Mouse (Mus musculus): ENCODE data around the gene Tsc1. TPM values are rescaled to one million over a fixed set of nuclear protein-coding genes. Genes with fewer than 3 reads are reported as not detected.

Gene Tsc1
- total RNA-seq, 2 experiments from 2014 or later: 18.5 to 21.3 TPM

- DNase-seq (ENCODE audit: low spot score in 2 of 2): no peak
Observed at GRCm38 (mm10) chr2:28613599-28613998, 27.4 kb upstream of the Tsc1 start.

DNA sequence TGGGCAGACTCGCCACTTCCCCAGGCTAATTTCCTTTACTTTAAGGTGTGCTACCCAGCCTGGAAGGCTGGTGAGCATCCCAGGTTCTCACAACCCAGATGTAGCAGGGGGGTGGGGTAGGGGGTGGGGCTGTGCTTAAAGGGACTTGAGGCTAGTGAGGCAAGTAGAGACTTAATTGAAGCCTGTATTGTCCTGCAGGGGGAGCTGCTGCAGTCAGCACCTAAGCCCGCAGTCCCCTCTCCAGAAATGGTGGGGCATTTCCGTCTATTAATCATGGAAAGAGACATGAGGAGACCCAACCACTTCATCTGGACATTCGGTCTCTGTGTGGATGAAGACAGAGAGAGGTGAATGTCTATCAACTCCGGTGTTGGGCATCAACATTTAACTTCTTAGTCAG is 24.7 kb upstream of the Tsc1 start:
- no peak for DNase-seq (ENCODE audit: low spot score in 2 of 2)

DNA sequence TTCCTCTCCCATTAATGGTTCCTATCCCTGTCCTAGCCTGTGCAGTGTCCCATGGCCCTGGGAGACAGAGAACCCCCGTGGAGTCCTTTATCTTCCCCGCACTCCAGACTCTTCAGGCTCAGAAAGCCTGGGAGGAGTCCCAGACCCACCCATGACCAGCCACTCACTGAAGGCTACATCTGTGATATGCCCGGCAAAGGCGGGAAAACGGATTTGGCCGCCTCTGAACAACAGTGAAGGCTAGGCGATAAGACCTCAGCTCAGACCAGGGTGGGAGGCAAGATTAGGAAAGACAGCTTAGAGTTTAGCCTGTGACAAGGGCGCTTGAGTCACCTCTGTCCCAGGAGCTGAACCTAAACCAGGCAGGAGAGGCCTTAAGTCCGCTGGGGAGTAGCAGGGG is 24.2 kb upstream of the Tsc1 start:
- DNase-seq (ENCODE audit: low spot score in 2 of 2): no peak

DNA sequence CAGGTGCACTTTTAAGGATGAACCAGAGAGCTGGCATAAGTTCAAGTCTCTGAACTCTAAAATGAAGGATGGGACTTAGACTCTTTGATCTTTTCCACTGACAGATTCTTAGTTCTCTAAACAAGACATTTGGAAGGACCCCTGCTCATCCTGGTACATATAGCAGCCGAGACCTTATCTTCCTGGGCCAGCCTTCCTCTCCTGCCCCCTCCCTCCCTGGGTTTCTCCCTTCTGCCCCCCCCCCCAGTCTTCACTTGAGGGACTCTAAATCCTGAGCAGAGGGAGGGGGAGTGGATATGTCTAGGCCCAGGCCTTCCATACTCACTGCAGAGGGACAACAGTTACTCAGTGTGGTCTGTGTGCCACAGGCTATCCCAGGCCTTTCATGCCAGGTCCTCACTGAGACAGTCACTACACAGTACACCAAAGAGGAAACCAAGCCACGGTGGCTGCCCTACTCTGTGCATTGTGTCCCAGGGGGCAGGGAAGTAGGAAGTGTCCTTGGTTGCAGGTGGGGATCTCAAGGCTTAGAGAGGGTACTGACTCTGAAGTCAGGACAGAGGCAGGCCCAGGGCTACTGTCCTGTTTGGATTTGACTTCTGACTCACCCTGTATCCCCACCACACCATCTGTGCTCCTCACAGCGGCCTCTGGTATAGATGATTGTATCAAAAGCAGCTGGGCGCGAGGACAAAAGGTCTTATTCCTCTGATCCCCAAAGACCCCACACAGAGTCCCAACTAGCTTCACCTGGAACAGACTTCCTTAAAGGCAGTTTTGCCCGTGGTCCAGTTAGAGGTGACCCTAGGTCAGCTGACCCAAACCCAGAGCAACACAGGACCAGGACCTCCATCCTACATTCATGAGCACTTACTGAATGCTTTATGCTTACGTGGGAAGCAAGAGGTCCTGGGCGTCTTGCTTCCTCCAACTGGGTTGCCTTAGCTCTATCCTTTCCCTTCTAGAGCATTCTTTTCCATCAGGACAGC is 23.2 kb upstream of the Tsc1 start:
- no peak for DNase-seq (ENCODE audit: low spot score in 2 of 2)

- no peak for DNase-seq (ENCODE audit: low spot score in 2 of 2)
Observed at GRCm38 (mm10) chr2:28618777-28619336, 22.2 kb upstream of the Tsc1 start.

GRCm38 (mm10) chr2:28619369-28619768 is 21.7 kb upstream of the Tsc1 start:
- no peak for DNase-seq (ENCODE audit: low spot score in 2 of 2)

DNA sequence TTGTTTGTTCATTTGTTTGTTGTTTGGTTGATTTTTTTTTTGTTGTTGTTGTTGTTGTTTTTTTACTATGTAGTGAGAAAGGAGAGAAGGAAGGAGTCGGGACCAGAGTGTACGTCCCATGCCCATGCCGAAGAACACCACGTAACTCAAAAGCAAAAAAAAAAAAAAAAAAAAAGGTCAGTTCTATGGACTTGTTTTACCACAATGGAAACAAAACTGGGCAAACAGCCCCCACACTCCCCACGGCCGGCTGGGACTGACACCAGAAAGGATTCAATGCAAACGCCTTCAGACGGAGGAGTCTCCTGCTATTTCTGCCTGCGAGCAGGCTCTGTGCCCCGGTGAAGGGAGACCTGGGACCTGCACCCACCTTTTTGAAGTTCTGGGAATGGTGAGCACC is 20.5 kb upstream of the Tsc1 start:
- DNase-seq (ENCODE audit: low spot score in 2 of 2): no peak

GRCm38 (mm10) chr2:28621111-28621510 is 19.9 kb upstream of the Tsc1 start:
- no peak for DNase-seq (ENCODE audit: low spot score in 2 of 2)

DNA sequence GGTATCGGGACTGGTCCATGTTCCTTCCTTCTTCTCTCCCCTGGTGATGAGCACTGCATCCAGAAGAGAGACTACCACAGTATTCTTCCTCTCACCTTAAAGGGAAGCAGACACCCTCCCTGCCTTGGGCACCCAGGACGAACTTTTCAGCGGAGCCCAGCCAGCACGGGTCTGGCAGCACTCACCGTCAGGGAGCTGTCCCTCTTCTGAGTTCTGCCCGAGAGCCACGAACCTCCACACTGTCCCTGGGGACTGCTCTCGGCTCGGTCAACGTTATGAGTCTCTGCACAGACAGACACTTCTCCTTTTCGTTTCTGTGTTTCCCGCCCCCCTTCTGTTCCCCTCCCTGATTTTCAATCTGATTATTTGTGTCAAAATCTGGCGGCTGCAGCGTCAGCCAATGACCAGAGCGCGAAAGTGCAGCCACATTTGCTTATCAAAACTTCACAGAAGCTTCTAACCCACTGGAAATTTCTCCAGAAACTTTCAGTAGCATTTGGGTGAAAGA is 19.3 kb upstream of the Tsc1 start, which contains the start of gene Gfi1b:
Gene Gfi1b (minus strand): TSS at position 319 of the 508 bp plus-strand sequence.
- DNase-seq (ENCODE audit: low spot score in 2 of 2): no peak

- DNase-seq (ENCODE audit: low spot score in 2 of 2): peak; percentile 29 to 42
Observed at GRCm38 (mm10) chr2:28622521-28623124, 18.4 kb upstream of the Tsc1 start.

DNA sequence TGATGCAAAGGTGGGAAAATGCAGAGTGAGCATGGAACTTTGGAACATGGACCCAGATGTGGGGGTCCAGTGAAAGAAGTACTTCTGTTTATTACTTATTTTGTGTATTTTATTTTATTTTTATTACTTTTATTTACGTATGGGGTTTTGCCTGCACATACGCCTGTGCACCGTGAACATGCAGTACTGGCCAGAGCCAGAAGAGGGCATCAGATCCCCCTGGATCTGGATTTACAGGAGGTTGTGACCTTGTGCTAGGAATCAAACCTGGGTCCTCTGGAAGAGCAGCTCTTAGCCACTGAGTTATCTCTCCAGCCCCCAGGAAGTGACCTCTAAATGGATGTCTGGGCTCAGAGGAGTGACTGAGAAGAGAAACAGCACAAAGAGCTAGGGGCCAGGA is 16.2 kb upstream of the Tsc1 start:
- DNase-seq (ENCODE audit: low spot score in 2 of 2): no peak

GRCm38 (mm10) chr2:28626038-28626437 is 15.0 kb upstream of the Tsc1 start:
- DNase-seq (ENCODE audit: low spot score in 2 of 2): no peak

GRCm38 (mm10) chr2:28628053-28628452 is 13.0 kb upstream of the Tsc1 start:
- no peak for DNase-seq (ENCODE audit: low spot score in 2 of 2)

GRCm38 (mm10) chr2:28629911-28630381 is 11.1 kb upstream of the Tsc1 start:
- DNase-seq (ENCODE audit: low spot score in 2 of 2): no peak

GRCm38 (mm10) chr2:28632626-28633025 is 8.4 kb upstream of the Tsc1 start:
- no peak for DNase-seq (ENCODE audit: low spot score in 2 of 2)

- no peak for DNase-seq (ENCODE audit: low spot score in 2 of 2)
Observed at GRCm38 (mm10) chr2:28633136-28633535, 7.9 kb upstream of the Tsc1 start.

DNA sequence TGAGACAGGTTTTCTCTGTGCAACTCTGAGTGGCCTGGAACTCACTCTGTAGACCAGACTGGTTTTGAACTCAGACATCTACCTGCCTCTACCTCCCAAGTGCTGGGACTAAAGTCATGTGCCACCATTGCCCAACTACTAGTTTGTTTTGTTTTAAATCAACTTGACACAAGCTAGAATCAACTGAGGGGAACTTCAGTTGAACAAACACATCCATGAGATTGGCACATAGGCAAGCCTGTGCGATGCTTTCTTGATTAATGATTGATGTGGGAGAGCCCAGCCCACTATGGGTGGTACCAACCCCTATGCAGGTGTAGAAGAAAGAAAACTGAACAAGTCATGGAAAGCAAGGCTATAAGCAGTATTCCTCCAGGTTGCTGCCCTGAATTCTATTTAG is 5.8 kb upstream of the Tsc1 start:
- DNase-seq (ENCODE audit: low spot score in 2 of 2): no peak

DNA sequence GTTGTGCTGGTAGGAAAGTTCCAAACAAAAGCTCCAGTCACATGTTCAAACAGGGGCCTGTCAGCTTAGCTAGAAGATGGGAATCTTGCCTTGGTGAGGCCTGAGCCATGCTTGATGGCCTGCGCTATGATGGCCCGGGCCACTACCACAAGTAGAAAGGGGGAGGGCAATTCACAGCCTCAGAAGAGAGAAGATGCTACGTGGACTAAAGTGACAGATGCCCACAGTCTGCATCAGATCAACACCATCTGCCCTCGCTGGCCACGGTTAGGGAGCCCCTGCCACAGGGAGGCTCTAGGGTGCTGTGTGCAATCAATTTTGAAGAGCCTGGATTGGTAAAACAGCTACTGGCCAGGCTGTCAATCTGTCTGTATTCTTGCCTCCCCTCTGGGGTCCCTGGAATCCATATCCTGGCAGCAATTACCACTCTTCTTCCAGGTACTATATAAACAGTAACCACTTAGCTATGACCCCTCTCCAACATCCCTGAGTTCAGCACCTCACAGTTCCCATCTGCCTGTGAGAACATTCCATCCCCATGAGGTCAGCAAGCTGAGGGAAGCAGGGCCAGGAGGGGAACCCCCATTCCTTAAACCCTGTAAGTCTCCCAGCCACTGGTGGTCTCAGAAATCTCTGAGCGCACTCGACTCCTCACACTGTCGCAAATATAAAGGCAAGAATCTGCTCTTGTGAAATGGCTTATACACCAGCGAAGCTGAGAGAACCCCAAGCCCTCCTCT is 3.8 kb upstream of the Tsc1 start:
- no peak for DNase-seq (ENCODE audit: low spot score in 2 of 2)

- no peak for DNase-seq (ENCODE audit: low spot score in 2 of 2)
Observed at GRCm38 (mm10) chr2:28638352-28638751, 2.7 kb upstream of the Tsc1 start.

GRCm38 (mm10) chr2:28638886-28639285 is 2.1 kb upstream of the Tsc1 start:
- no peak for DNase-seq (ENCODE audit: low spot score in 2 of 2)

GRCm38 (mm10) chr2:28639794-28640193 is 1.2 kb upstream of the Tsc1 start:
- DNase-seq (ENCODE audit: low spot score in 2 of 2): peak; percentile 10 to 26
